Mouse (Mus musculus) spleen, adult 12 weeks (tissue): ENCODE data around the gene Sorcs3.

Experiments
- DNase-seq: peaks from one replicate; pipeline ENCODE4 v3.0.0; 2022; ENCODE audit warnings: low spot score

The Sorcs3 gene

GRCm38 (mm10) chr19:48839418-48839817 is 633.6 kb downstream of the Sorcs3 start:
- DNase-seq: no peak

GRCm38 (mm10) chr19:48847700-48848099 is 641.9 kb downstream of the Sorcs3 start:
- no peak for DNase-seq

- no peak for DNase-seq
Measured at GRCm38 (mm10) chr19:48850466-48850865, 644.6 kb downstream of the Sorcs3 start.
